Mouse (Mus musculus) heart, embryonic 11.5 days (tissue): ENCODE measurements around the gene Gp6. TPM values are rescaled to one million over a fixed set of nuclear protein-coding genes. Genes with fewer than 3 reads are reported as not detected.

Experiments used
- ATAC-seq: fragments of 200-750 bp; cut with Nextera tagmentation; replicated peaks from 2 replicates; pipeline ENCODE4 v1.8.0; 2017; ENCODE audit warnings: moderate library complexity; ENCODE audit not compliant: insufficient number of reproducible peaks, low FRiP score, low TSS enrichment
- H3K27ac ChIP-seq: fragments of 300-500 bp; sonication (generic); 2 replicates; pipeline ENCODE4 v1.5.1; 2014; ENCODE audit warnings: mild to moderate bottlenecking, low read depth, low read length
- H3K27me3 ChIP-seq: fragments of 300-500 bp; sonication (generic); 2 replicates; pipeline ENCODE4 v1.6.1; 2014; ENCODE audit warnings: mild to moderate bottlenecking, low read length, mixed read lengths; ENCODE audit not compliant: control insufficient read depth, insufficient read depth
- H3K36me3 ChIP-seq: fragments of 300-500 bp; sonication (generic); 2 replicates; pipeline ENCODE4 v1.6.1; 2014; ENCODE audit warnings: mild to moderate bottlenecking, low read length, moderate library complexity, mixed read lengths; ENCODE audit not compliant: control insufficient read depth, insufficient read depth
- H3K4me1 ChIP-seq: fragments of 300-500 bp; sonication (generic); 2 replicates; pipeline ENCODE4 v1.6.1; 2014; ENCODE audit warnings: low read length; ENCODE audit not compliant: control insufficient read depth, insufficient read depth
- H3K4me2 ChIP-seq: fragments of 300-500 bp; sonication (generic); 2 replicates; pipeline ENCODE4 v1.6.1; 2014; ENCODE audit warnings: mild to moderate bottlenecking, moderate library complexity
- H3K4me3 ChIP-seq: fragments of 300-500 bp; sonication (generic); 2 replicates; pipeline ENCODE4 v1.5.1; 2014; ENCODE audit warnings: low read depth, low read length
- H3K9ac ChIP-seq: fragments of 300-500 bp; sonication (generic); 2 replicates; pipeline ENCODE4 v1.6.1; 2014; ENCODE audit warnings: mild to moderate bottlenecking, low read depth, low read length, moderate library complexity
- H3K9me3 ChIP-seq: fragments of 300-500 bp; sonication (generic); replicated peaks from 2 replicates; pipeline ENCODE4 v1.6.1; 2016; ENCODE audit warnings: low read length; ENCODE audit not compliant: control insufficient read depth
- WGBS: fragments of 180-500 bp; shearing (Covaris S2); extraction: QIAGEN DNeasy Blood & Tissue Kit; methylation state at CpG from one replicate; pipeline ENCODE4 v1.1.7; 2014; ENCODE audit not compliant: insufficient replicate concordance; 5-methylcytosine and 5-hydroxymethylcytosine counted together
- polyA plus RNA-seq: library from polyadenylated mRNA; unstranded; fragments of >200 nt; fragmentation: Nextera tagmentation; extraction: Ambion mirVana; gene quantifications from 2 replicates; pipeline ENCODE4 v1.2.1, GENCODE M21; 2014

Gp6 gene
- 0.94 and 1.7 TPM in 2 replicates for polyA plus RNA-seq

DNA sequence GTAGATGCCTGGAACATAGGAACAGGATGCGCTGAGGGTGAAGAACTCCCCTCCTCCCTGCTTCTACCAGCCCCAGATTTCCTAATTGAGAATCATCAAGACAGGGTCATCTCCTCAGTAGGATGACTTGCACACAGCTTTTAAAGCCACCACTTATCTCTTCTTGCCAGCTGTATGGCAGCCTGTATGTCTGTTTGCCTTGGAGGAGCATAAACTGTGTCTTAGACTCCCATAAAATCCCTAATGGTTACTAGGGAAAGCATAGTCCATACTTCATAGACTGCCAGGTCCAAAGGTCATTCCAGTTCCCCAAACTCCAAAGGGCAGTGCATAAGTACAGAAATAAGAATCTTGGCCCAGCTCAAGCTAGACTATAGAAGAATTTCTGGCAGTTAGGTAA lies at the start of gene Gp6:
Gene Gp6 (minus strand): TSS at position 15 of the 400 bp plus-strand sequence.
- Histone ChIP-seq H3K36me3 (no peaks in the 10 kb centered on the region), H3K4me2 (no peak within 1 kb of the TSS), H3K4me3 (no peak within 1 kb of the TSS), H3K27ac (no peak within 1 kb of the TSS), H3K4me1 (no peaks in the 10 kb centered on the region), H3K9me3 (no peaks in the 10 kb centered on the region), H3K9ac (no peak within 1 kb of the TSS), H3K27me3 (no peaks in the 10 kb centered on the region)
- no peak for ATAC-seq
- WGBS, result 74% methylated on average over 1 of the region's 1 CpGs

DNA sequence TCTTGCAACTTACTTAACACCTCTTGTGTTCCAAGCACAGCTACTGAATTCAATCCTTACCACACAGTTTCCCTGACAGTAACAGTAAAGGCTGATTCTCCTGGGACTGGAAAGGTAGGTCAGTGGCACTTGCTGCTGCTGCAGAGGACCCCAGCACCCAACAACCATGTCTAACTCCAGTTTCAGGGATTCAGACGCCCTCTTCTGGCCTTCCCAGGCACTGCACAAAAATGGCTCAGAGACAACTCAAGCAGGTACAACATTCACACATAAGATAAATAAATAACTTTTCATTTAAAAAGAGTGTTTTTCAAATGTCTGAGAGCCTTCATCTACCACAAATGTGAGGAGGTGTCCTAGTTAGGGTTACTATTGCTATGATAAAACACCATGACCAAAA lies 49.6 kb upstream of the Gp6 start:
- peaks cover 15% of the 10 kb centered on the region for H3K36me3 ChIP-seq
- no peak overlapping the region for H3K4me2 ChIP-seq
- no peaks in the 10 kb centered on the region for H3K4me1 ChIP-seq
- WGBS, result 8% methylated on average over 1 of the region's 1 CpGs
- H3K9ac ChIP-seq, result no peak overlapping the region
- ATAC-seq, result no peak
- H3K4me3 ChIP-seq, result no peak overlapping the region
- H3K9me3 ChIP-seq, result no peaks in the 10 kb centered on the region
- no peaks in the 10 kb centered on the region for H3K27me3 ChIP-seq
- H3K27ac ChIP-seq, result no peak overlapping the region

DNA sequence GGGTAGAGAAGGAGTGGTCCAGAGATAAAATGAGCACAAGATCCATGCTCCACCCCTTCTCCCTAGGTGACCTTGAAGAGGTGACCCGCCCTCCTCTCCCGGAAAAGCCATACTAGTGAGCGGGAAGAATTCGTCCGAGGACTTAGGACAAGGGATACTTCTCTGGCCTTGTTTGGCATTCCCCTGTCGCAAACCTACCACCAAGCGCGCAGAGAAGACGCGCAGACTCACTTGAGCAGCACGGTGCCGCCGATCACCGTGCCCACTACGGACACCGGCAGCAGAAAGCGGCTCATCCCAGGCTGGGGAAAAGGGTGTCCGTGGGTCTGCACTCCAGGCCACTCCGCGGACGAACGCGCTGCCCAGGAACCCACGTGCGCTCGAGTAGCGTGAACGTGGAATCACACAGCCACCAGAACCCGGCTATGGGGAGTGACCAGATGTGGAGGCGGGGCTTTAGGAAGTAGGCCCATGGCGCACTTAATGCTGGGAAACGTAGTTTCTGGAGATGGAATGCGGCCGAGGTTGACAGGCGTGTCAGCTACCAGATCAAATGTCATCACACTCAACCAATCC lies 47.8 kb upstream of the Gp6 start, which contains the start of gene Rdh13:
Gene Rdh13 (minus strand): TSS at position 434 of the 576 bp plus-strand sequence.
- WGBS, result 0% methylated on average over 35 of the region's 35 CpGs
- Histone ChIP-seq H3K4me2 (peak within 1 kb of the TSS; percentile 65), H3K27me3 (no peaks in the 10 kb centered on the region), H3K27ac (peak within 1 kb of the TSS; percentile 91), H3K9ac (peak within 1 kb of the TSS; percentile 89), H3K9me3 (no peaks in the 10 kb centered on the region), H3K4me3 (peak within 1 kb of the TSS; percentile 85), H3K36me3 (peaks cover 23% of the 10 kb centered on the region), H3K4me1 (no peaks in the 10 kb centered on the region)
- ATAC-seq, result peak; percentile 95

DNA sequence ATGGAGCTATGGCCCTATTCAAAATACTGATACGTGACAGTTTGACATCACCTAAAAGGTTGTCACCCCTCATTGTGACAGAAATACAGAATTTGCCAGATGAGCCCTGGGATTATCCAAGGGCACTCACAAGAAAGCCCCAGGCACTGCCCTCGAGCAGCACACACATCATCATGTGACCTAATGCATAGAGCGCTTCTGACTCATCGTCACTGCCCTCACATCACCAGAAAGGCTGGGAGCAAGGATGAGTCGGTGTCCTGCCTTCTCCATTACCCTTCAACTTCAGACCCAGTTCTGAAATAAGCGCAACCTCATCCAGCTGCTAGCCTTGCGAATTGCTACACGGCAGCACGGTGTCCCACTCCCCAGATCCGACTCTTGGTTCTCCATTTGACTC lies 43.0 kb upstream of the Gp6 start:
- Histone ChIP-seq H3K4me1 (no peaks in the 10 kb centered on the region), H3K27ac (no peak overlapping the region), H3K4me2 (no peak overlapping the region), H3K4me3 (no peak overlapping the region), H3K36me3 (peaks cover 32% of the 10 kb centered on the region), H3K27me3 (no peaks in the 10 kb centered on the region), H3K9ac (no peak overlapping the region), H3K9me3 (no peaks in the 10 kb centered on the region)
- no peak for ATAC-seq
- WGBS, result 86% methylated on average over 10 of the region's 10 CpGs

DNA sequence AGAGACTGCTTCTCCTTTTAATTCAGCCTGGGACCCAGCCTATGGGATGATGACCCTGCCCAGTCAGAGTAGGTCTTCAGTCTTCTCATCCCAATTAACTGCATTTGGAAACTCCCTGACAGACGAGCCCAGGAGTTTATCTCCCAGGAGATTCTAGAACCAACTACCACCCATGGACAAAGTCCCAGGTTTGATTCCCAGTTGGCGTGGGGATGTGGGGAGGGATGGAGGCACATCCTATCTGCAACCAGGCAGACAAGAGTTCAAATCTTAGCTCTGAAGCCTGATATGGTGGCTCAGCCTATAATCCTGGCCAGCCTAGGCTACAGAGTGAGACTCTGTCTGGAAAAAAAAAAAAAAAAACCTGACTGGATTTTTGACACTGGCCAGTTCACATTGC lies 40.2 kb upstream of the Gp6 start:
- H3K9ac ChIP-seq, result no peak overlapping the region
- peaks cover 42% of the 10 kb centered on the region for H3K36me3 ChIP-seq
- H3K4me2 ChIP-seq, result no peak overlapping the region
- no peak for ATAC-seq
- H3K27me3 ChIP-seq, result no peaks in the 10 kb centered on the region
- no peaks in the 10 kb centered on the region for H3K4me1 ChIP-seq
- H3K4me3 ChIP-seq, result no peak overlapping the region
- H3K27ac ChIP-seq, result no peak overlapping the region
- 75% methylated on average over 2 of the region's 2 CpGs for WGBS
- H3K9me3 ChIP-seq, result no peaks in the 10 kb centered on the region

DNA sequence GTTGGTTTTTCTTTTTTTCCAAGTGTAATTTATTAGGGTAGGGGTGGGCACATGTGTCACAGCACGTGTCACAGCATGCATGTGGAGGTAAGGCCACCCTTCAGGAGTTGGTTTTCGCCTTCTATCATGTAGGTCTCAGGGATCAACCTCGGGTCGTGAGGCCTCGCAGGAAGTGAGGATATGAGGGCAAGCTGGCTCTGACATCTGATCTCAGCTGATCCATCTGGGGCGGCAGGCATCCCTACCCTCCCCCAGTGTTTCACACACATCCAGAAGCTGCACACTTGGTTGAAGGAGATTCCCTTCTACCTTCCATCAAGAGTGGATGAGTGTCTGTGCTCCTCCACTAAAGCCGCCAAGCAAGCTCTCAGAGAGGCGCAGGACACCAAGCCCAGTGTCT lies 34.5 kb upstream of the Gp6 start:
- no peak overlapping the region for H3K27ac ChIP-seq
- no peaks in the 10 kb centered on the region for H3K4me1 ChIP-seq
- H3K9me3 ChIP-seq, result no peaks in the 10 kb centered on the region
- ATAC-seq, result no peak
- H3K4me2 ChIP-seq, result no peak overlapping the region
- no peak overlapping the region for H3K4me3 ChIP-seq
- peaks cover 52% of the 10 kb centered on the region for H3K36me3 ChIP-seq
- WGBS, result 90% methylated on average over 8 of the region's 8 CpGs
- no peak overlapping the region for H3K9ac ChIP-seq
- no peaks in the 10 kb centered on the region for H3K27me3 ChIP-seq

DNA sequence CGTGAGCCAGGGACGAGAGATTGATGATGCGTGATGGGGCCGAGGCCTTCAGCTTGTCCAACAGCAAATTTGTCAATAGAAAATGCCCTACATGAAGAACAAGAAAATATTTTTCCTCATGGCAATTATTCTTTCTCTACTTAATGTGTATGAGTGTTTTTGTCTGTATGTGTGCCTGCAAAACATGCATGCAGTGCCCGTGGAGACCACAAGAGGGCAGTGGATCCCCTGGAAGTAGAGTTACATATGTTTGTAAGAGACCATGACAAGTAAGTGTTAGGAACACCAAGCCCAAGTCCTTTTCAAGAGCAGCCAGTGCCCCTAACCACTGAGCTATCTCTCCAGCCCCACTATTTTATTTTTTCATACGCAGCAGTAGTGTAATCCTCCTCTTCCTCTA lies 34.0 kb upstream of the Gp6 start:
- no peak overlapping the region for H3K4me3 ChIP-seq
- H3K27me3 ChIP-seq, result no peaks in the 10 kb centered on the region
- H3K4me1 ChIP-seq, result no peaks in the 10 kb centered on the region
- H3K9ac ChIP-seq, result no peak overlapping the region
- no peak overlapping the region for H3K27ac ChIP-seq
- no peaks in the 10 kb centered on the region for H3K9me3 ChIP-seq
- 81% methylated on average over 6 of the region's 6 CpGs for whole genome bisulfite sequencing
- H3K36me3 ChIP-seq, result peaks cover 53% of the 10 kb centered on the region
- no peak overlapping the region for H3K4me2 ChIP-seq
- no peak for ATAC-seq

DNA sequence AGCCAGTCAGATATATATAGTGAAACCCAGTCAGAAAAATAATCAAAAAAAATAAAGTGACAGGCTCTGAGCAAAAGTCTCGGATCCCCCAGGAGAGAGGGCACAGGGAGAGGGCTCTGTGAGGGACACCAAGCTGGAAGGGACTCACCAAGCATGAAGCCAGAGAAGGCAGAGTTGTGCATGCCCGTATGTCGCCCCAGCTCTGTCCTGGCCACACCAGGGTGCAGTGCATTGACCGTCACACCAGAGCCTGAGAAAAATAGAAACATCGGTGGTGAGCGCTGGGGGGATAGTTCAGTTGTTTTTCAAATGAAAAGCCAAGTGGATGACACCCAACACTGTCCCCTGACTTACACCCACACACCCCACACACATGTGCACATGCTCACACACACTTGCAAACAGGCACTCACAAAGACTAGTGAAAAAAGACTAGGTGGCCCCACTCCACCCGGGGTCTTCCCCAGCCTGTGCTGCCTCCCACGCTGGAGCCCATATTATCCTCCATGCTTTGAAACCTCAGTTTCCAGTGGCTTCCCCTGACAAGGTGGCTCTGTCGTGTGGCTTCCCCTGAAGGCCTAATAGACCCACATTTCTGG lies 32.8 kb upstream of the Gp6 start:
- no peak overlapping the region for H3K4me3 ChIP-seq
- H3K36me3 ChIP-seq, result peaks cover 50% of the 10 kb centered on the region
- no peak for ATAC-seq
- WGBS, result 91% methylated on average over 9 of the region's 9 CpGs
- H3K4me1 ChIP-seq, result no peaks in the 10 kb centered on the region
- H3K9me3 ChIP-seq, result no peaks in the 10 kb centered on the region
- no peak overlapping the region for H3K9ac ChIP-seq
- H3K27me3 ChIP-seq, result no peaks in the 10 kb centered on the region
- no peak overlapping the region for H3K4me2 ChIP-seq
- no peak overlapping the region for H3K27ac ChIP-seq
